Mouse (Mus musculus) liver, embryonic 12.5 days (tissue): ENCODE results near the gene H2-T3. TPM values are rescaled to one million over a fixed set of nuclear protein-coding genes. Genes with fewer than 3 reads are reported as not detected.
"Not testable (repeated sequence)": the region's sequence is repeated elsewhere in the genome, so short reads cannot be mapped to it uniquely, and the experiment has no call there.

ENCODE experiments used
- ATAC-seq: fragments of 200-750 bp; cut with Nextera tagmentation; 2 replicates; pipeline ENCODE4 v1.8.0; 2017; ENCODE audit warnings: moderate number of reproducible peaks, mild to moderate bottlenecking, moderate library complexity
- H3K27ac ChIP-seq: fragments of 300-500 bp; sonication (generic); 2 replicates; pipeline ENCODE4 v1.5.1; 2016; ENCODE audit warnings: mild to moderate bottlenecking
- H3K27me3 ChIP-seq: fragments of 300-500 bp; sonication (generic); replicated peaks from 2 replicates; pipeline ENCODE4 v1.6.1; 2016; ENCODE audit warnings: mild to moderate bottlenecking, moderate library complexity
- H3K36me3 ChIP-seq: fragments of 300-500 bp; sonication (generic); 2 replicates; pipeline ENCODE4 v1.6.1; 2016; ENCODE audit warnings: mild to moderate bottlenecking, moderate library complexity
- H3K4me1 ChIP-seq: fragments of 300-500 bp; sonication (generic); 2 replicates; pipeline ENCODE4 v1.6.1; 2016
- H3K4me2 ChIP-seq: fragments of 300-500 bp; sonication (generic); 2 replicates; pipeline ENCODE4 v1.6.1; 2016; ENCODE audit warnings: mild to moderate bottlenecking, moderate library complexity
- H3K4me3 ChIP-seq: fragments of 300-500 bp; sonication (generic); 2 replicates; pipeline ENCODE4 v1.5.1; 2016; ENCODE audit warnings: mild to moderate bottlenecking, moderate library complexity
- H3K9ac ChIP-seq: fragments of 300-500 bp; sonication (generic); 2 replicates; pipeline ENCODE4 v1.6.1; 2016; ENCODE audit warnings: mild to moderate bottlenecking, moderate library complexity
- H3K9me3 ChIP-seq: fragments of 300-500 bp; sonication (generic); replicated peaks from 2 replicates; pipeline ENCODE4 v1.6.1; 2016; ENCODE audit warnings: mild to moderate bottlenecking, moderate library complexity
- WGBS: fragments of 180-500 bp; shearing (Covaris S2); methylation state at CpG from one replicate; pipeline ENCODE4 v1.1.7; 2016; ENCODE audit not compliant: insufficient replicate concordance; 5-methylcytosine and 5-hydroxymethylcytosine counted together
- polyA plus RNA-seq: library from polyadenylated mRNA; unstranded; fragments of >200 nt; fragmentation: Nextera tagmentation; extraction: Ambion mirVana; gene quantifications from 2 replicates; pipeline ENCODE4 v1.2.1, GENCODE M21; 2016

The H2-T3 gene
- polyA plus RNA-seq, 1 experiment from 2014 or later, result not detected

DNA sequence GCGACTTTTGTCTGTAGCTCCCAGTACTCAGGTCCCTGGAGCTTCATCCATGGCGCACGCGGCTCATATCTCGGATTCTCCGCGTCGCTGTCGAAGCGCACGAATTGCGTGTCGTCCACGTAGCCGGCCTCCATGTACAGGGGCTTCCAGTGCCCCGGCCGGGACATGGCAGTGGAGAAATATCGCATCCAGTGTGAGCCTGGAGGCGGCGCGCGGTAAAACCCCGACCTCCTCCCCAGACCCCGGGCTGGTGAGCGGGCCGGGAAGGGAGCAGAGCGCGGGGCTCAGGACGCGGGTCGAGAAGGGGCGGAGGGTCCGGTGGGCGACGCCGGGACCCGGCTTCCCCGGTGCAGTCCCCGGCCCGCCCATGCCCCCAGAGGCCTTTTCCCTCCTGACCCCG is 15.8 kb upstream of the H2-T3 start:
- H3K9me3 ChIP-seq, result no peaks in the 10 kb centered on the region
- peaks cover 6% of the 10 kb centered on the region; the same call in 1 of the 2 replicates for H3K4me1 ChIP-seq
- peak; percentile 13; the same call in 1 of the 2 replicates for ATAC-seq
- peak overlapping the region; percentile 44 for H3K4me3 ChIP-seq
- no peak overlapping the region for H3K27ac ChIP-seq
- no peak overlapping the region for H3K9ac ChIP-seq
- peak overlapping the region; percentile 63 for H3K4me2 ChIP-seq
- 2% methylated on average over 40 of the region's 41 CpGs for WGBS
- no peaks in the 10 kb centered on the region for H3K36me3 ChIP-seq
- H3K27me3 ChIP-seq, result peaks cover 96% of the 10 kb centered on the region

- Histone ChIP-seq H3K27ac (no peak overlapping the region), H3K4me2 (peak overlapping the region; percentile 63), H3K27me3 (peaks cover 92% of the 10 kb centered on the region), H3K9ac (no peak overlapping the region), H3K4me3 (peak overlapping the region; percentile 44), H3K36me3 (no peaks in the 10 kb centered on the region), H3K9me3 (no peaks in the 10 kb centered on the region), H3K4me1 (peaks cover 6% of the 10 kb centered on the region; the same call in 1 of the 2 replicates)
- WGBS, result 1% methylated on average over 15 of the region's 15 CpGs
- ATAC-seq, result peak; percentile 42; the same call in 1 of the 2 replicates
Measured at GRCm38 (mm10) chr17:36205456-36205855, 15.4 kb upstream of the H2-T3 start.

- H3K36me3 ChIP-seq, result no peaks in the 10 kb centered on the region
- H3K9ac ChIP-seq, result no peak overlapping the region
- no peak overlapping the region for H3K27ac ChIP-seq
- peaks cover 85% of the 10 kb centered on the region for H3K27me3 ChIP-seq
- peaks cover 6% of the 10 kb centered on the region; the same call in 1 of the 2 replicates for H3K4me1 ChIP-seq
- ATAC-seq, result no peak
- no peaks in the 10 kb centered on the region for H3K9me3 ChIP-seq
- H3K4me3 ChIP-seq, result no peak overlapping the region
- no peak overlapping the region for H3K4me2 ChIP-seq
- WGBS, result 60% methylated on average over 2 of the region's 2 CpGs
Measured at GRCm38 (mm10) chr17:36201851-36202250, 11.8 kb upstream of the H2-T3 start.

DNA sequence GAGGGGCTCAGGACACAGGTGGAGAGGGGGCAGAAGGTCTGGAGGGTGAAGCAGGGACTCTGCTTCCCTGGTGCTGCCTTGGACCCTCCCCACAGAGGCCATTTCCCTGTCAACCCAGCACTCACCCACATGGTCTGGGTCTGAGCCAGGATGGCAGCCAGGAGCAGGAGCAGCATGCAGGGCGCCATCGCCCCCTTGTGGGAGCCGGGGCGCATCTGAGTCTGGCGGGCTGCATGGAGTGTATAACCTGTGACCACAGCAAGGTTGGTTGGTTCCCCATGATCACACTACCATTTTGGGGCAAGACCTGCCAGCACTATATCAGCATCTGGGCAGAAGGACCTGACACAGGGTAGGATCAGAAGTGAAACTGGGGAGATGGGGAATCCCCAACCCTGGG is 8.2 kb upstream of the H2-T3 start:
- Histone ChIP-seq H3K4me2 (no peak overlapping the region), H3K4me3 (no peak overlapping the region), H3K36me3 (no peaks in the 10 kb centered on the region), H3K9ac (no peak overlapping the region), H3K27ac (no peak overlapping the region), H3K4me1 (no peaks in the 10 kb centered on the region), H3K9me3 (no peaks in the 10 kb centered on the region), H3K27me3 (peaks cover 68% of the 10 kb centered on the region)
- no peak for ATAC-seq
- WGBS, result 10% methylated on average over 5 of the region's 5 CpGs

- Histone ChIP-seq H3K9me3 (no peaks in the 10 kb centered on the region), H3K4me2 (no peak overlapping the region), H3K36me3 (no peaks in the 10 kb centered on the region), H3K9ac (no peak overlapping the region), H3K4me1 (no peaks in the 10 kb centered on the region), H3K27me3 (peaks cover 66% of the 10 kb centered on the region), H3K4me3 (no peak overlapping the region), H3K27ac (no peak overlapping the region)
- no peak for ATAC-seq
- WGBS, result 68% methylated on average over 6 of the region's 6 CpGs
Measured at GRCm38 (mm10) chr17:36194471-36194870, 4.4 kb upstream of the H2-T3 start.

DNA sequence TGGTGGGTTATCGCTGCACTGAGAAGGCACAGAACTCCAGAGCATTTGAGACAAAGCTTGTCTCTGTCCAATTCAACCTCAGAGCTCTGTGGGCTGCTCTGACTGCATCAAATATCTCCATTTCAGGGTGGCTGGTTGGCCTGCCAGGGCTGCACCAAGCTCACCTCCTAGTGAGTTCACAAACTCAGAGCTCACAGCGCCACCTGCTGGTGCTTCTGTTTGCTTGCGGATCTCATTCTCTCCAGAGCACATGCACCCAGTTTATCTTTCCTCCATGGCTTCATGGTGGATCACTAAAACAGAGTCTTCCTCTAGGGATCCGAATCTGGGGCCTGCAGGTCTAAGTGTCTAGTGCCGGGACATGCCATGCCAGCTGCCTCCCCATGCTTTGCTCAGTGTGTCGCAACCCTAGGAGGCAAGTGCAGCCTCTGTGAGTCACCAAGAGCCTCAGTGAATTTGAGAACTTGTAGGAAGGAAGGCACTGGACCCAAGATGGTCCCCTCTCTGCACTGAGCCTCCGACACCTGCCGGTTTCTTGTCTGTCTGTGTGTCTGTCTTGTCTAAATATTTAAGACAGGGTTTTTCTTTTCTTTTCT is 3.6 kb upstream of the H2-T3 start:
- Histone ChIP-seq H3K27me3 (peaks cover 67% of the 10 kb centered on the region), H3K27ac (no peak overlapping the region), H3K4me3 (no peak overlapping the region), H3K9ac (no peak overlapping the region), H3K36me3 (no peaks in the 10 kb centered on the region), H3K4me2 (no peak overlapping the region), H3K4me1 (no peaks in the 10 kb centered on the region), H3K9me3 (no peaks in the 10 kb centered on the region)
- 22% methylated on average over 8 of the region's 8 CpGs for WGBS
- no peak for ATAC-seq

DNA sequence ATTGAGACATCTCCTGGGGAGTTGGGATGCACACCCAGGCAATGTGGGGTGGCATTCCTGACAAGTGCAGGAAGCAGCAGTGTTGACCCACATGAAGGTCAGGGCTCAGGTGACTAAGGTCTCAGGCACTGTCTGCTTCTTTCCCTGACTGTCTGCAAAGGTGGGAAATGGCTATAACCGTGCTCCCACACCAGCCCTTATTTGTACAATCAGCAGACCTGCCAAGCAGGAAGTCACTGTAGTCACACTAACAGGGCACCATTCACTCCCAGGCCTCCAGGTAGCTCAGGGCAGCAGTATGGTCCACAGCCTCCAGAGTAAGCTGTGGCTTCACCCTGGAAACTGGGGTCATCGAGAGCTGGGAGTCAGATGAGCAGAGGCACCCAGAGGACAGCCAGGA is 2.3 kb upstream of the H2-T3 start:
- no peak overlapping the region for H3K9ac ChIP-seq
- ATAC-seq, result no peak
- 39% methylated on average over 2 of the region's 2 CpGs for WGBS
- H3K36me3 ChIP-seq, result no peaks in the 10 kb centered on the region
- no peak overlapping the region for H3K27ac ChIP-seq
- no peak overlapping the region for H3K4me3 ChIP-seq
- no peaks in the 10 kb centered on the region for H3K9me3 ChIP-seq
- peaks cover 63% of the 10 kb centered on the region for H3K27me3 ChIP-seq
- H3K4me1 ChIP-seq, result no peaks in the 10 kb centered on the region
- H3K4me2 ChIP-seq, result no peak overlapping the region

DNA sequence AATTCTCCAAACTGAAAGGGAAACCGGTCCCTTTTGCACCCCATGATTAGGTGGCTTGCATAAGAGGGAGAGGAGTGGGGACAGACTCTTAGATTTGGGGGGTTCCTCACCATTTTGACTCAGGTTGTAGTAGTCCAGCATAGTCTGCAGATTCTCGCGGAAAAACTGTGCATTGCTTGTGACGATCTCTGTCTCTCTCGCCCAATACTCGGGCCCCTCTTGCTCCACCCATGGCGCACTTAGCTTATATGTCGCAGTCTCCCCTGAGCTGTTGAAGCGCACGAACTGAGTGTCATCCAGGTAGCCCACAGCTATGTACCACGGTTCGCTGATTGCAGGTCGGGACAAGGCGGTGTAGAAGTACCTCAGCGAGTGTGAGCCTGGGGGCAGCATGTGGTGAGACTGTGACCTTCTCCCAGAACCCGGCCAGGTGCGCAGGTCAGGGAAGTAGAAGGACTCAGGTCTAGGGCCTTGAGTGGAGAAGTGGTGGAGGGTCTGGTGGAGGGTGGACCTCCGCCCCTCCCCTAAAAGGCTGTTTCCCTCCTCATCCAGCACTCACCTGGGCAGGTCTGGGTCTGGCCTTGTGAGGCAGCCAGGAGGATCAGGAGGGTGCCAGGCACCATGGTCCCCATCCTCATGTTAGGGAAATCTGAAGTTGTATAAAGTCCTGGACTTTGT is 457 bp downstream of the H2-T3 start:
- Histone ChIP-seq H3K27me3 (peaks cover 74% of the 10 kb centered on the region), H3K9me3 (no peaks in the 10 kb centered on the region), H3K4me1 (no peaks in the 10 kb centered on the region), H3K4me2 (no peak overlapping the region), H3K4me3 (no peak overlapping the region), H3K36me3 (no peaks in the 10 kb centered on the region), H3K27ac (no peak overlapping the region), H3K9ac (no peak overlapping the region)
- no peak for ATAC-seq
- 28% methylated on average over 18 of the region's 18 CpGs for WGBS

DNA sequence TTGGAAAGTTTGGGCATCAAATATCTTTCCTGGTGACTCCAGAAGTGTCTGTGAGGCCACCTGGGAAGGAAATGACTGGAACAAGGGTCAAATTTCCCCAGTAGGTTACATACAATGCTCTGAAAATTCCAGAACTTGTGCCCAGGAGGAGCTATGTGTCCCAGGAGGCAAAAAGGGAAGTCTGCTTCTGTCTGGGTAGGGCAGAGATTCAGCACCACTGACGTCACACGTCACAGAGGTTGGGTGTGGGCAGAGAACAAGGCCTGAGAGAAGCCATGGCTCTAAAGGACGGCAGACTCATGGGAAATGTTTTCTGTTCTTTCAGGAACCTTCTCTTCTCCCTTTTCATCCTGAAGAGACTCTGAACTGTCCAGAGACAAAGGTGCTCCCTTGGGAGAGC is 2.5 kb downstream of the H2-T3 start:
- no peaks in the 10 kb centered on the region for H3K36me3 ChIP-seq
- H3K27me3 ChIP-seq, result peaks cover 79% of the 10 kb centered on the region
- H3K4me2 ChIP-seq, result no peak overlapping the region
- ATAC-seq, result no peak
- no peaks in the 10 kb centered on the region for H3K4me1 ChIP-seq
- no peaks in the 10 kb centered on the region for H3K9me3 ChIP-seq
- WGBS, result 17% methylated on average over 3 of the region's 3 CpGs
- no peak overlapping the region for H3K4me3 ChIP-seq
- no peak overlapping the region for H3K9ac ChIP-seq
- no peak overlapping the region for H3K27ac ChIP-seq

GRCm38 (mm10) chr17:36182212-36182611 is 7.9 kb downstream of the H2-T3 start:
- Histone ChIP-seq H3K4me1 (no peaks in the 10 kb centered on the region), H3K27ac (no peak overlapping the region), H3K36me3 (no peaks in the 10 kb centered on the region), H3K4me3 (no peak overlapping the region), H3K9ac (no peak overlapping the region), H3K4me2 (no peak overlapping the region), H3K9me3 (no peaks in the 10 kb centered on the region), H3K27me3 (peaks cover 66% of the 10 kb centered on the region)
- 58% methylated on average over 12 of the region's 12 CpGs for WGBS
- ATAC-seq, result no peak

GRCm38 (mm10) chr17:36179446-36179845 is 10.6 kb downstream of the H2-T3 start:
- H3K27ac ChIP-seq, H3K9ac ChIP-seq, H3K36me3 ChIP-seq, H3K4me3 ChIP-seq, H3K9me3 ChIP-seq, ATAC-seq, H3K4me1 ChIP-seq: not testable (repeated sequence)
- 18% methylated on average over 10 of the region's 10 CpGs for WGBS
- H3K27me3 ChIP-seq, result peaks cover 44% of the 10 kb centered on the region
- H3K4me2 ChIP-seq, result peak overlapping the region; percentile 57

GRCm38 (mm10) chr17:36178938-36179337 is 11.1 kb downstream of the H2-T3 start:
- not testable (repeated sequence) for H3K27ac ChIP-seq, H3K4me1 ChIP-seq, ATAC-seq, H3K9ac ChIP-seq, H3K9me3 ChIP-seq, H3K36me3 ChIP-seq
- WGBS, result 1% methylated on average over 40 of the region's 40 CpGs
- Histone ChIP-seq H3K27me3 (peaks cover 42% of the 10 kb centered on the region), H3K4me3 (peak overlapping the region; percentile 25), H3K4me2 (peak overlapping the region; percentile 57)
